Mouse (Mus musculus) hindbrain, embryonic 14.5 days (tissue): ENCODE results near the gene Adgrf5. TPM values are rescaled to one million over a fixed set of nuclear protein-coding genes. Genes with fewer than 3 reads are reported as not detected.

Experiments
- ATAC-seq: fragments of 200-750 bp; cut with Nextera tagmentation; 2 replicates; pipeline ENCODE4 v1.8.0; 2017; ENCODE audit warnings: moderate number of reproducible peaks, mild to moderate bottlenecking, moderate TSS enrichment, moderate library complexity; ENCODE audit not compliant: low FRiP score
- DNase-seq: peaks from one replicate; pipeline ENCODE4 v3.0.0-alpha.2; 2015; ENCODE audit warnings: low spot score
- H3K27ac ChIP-seq: fragments of 300-500 bp; sonication (generic); 2 replicates; pipeline ENCODE4 v1.5.1; 2014; ENCODE audit warnings: mild to moderate bottlenecking, moderate library complexity
- H3K27me3 ChIP-seq: fragments of 300-500 bp; sonication (generic); 2 replicates; pipeline ENCODE4 v1.6.1; 2014; ENCODE audit warnings: mild to moderate bottlenecking, low read length, mixed read lengths; ENCODE audit not compliant: control insufficient read depth, insufficient read depth
- H3K36me3 ChIP-seq: fragments of 300-500 bp; sonication (generic); replicated peaks from 2 replicates; pipeline ENCODE4 v1.6.1; 2014; ENCODE audit not compliant: control insufficient read depth, insufficient read depth
- H3K4me1 ChIP-seq: fragments of 300-500 bp; sonication (generic); replicated peaks from 2 replicates; pipeline ENCODE4 v1.6.1; 2014; ENCODE audit warnings: antibody characterized with exemption, low read length, mixed read lengths; ENCODE audit not compliant: control insufficient read depth, insufficient read depth
- H3K4me2 ChIP-seq: fragments of 300-500 bp; sonication (generic); replicated peaks from 2 replicates; pipeline ENCODE4 v1.6.1; 2014; ENCODE audit warnings: mild to moderate bottlenecking, moderate library complexity
- H3K4me3 ChIP-seq: fragments of 300-500 bp; sonication (generic); replicated peaks from 2 replicates; pipeline ENCODE4 v1.5.1; 2014; ENCODE audit warnings: mild to moderate bottlenecking, low read length
- H3K9ac ChIP-seq: fragments of 300-500 bp; sonication (generic); 2 replicates; pipeline ENCODE4 v1.6.1; 2014
- H3K9me3 ChIP-seq: fragments of 300-500 bp; sonication (generic); 2 replicates; pipeline ENCODE4 v1.6.1; 2016; ENCODE audit warnings: low read length; ENCODE audit not compliant: control insufficient read depth
- WGBS: fragments of 180-500 bp; shearing (Covaris S2); extraction: QIAGEN DNeasy Blood & Tissue Kit; methylation state at CpG from one replicate; pipeline ENCODE4 v1.1.7; 2014; 5-methylcytosine and 5-hydroxymethylcytosine counted together
- polyA plus RNA-seq: library from polyadenylated mRNA; unstranded; fragments of >200 nt; fragmentation: Nextera tagmentation; extraction: Ambion mirVana; gene quantifications from 2 replicates; pipeline ENCODE4 v1.2.1, GENCODE M21; 2014

Gene Adgrf5
- polyA plus RNA-seq = 9.6 TPM in 2 replicates

DNA sequence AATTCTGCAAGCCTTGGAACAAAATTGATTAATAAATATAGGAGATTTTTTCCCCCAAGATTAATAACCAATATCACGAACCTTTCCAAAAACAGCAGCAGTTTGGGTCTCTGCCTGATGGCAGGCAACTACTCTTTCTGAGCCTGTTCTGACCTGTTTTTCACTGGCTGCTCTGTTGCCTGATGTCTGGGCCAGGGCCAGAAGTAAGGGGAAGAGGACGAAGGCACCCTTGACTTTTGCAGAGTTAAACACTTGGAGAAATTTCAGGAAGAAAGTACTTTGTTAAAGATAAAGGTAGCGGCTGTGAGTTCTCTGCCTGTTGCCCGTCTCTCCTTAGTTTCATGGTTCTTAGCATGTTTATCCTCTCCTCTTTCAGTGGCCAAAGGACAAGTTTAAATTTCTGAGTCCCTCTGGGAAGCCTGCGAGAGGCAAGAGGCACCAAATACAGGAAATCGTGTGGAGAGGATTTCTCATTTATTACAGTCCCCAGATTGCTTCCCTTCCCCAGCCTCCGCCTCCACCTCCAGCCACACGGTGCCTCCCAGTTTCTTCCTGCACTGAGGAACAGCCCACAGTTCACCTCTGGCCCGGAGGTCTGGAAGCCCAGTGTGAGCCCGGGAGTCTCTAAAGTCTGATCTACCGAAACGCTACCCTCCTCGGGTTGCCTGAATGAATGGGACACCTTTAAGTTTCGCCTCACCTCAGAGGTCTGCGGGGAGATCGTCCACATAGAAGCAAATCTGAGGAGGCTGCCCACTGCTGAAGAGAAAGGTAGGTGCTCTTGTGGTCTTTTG is at the start of gene Adgrf5:
Gene Adgrf5, plus strand, starts transcription at position 626 of the 794 bp plus-strand sequence.
- H3K27ac ChIP-seq = no peak within 1 kb of the TSS
- DNase-seq = no peak

GRCm38 (mm10) chr17:43325986-43326671 is 34.1 kb upstream of the Adgrf5 start:
- Histone ChIP-seq H3K9me3 (0 out of 2 replicates have a peak, but pooled peaks cover 3% of the 10 kb centered on the region), H3K9ac (0 out of 2 replicates have a peak overlapping the region, but pooled peaks have one; percentile 59), H3K4me2 (peak overlapping the region; percentile 58), H3K4me3 (no peak overlapping the region), H3K36me3 (no peaks in the 10 kb centered on the region), H3K27me3 (no peaks in the 10 kb centered on the region), H3K27ac (no peak overlapping the region), H3K4me1 (no peaks in the 10 kb centered on the region; the same call in 1 of the 2 replicates)
- no peak for ATAC-seq
- 42% methylated on average over 7 of the region's 7 CpGs for WGBS
- no peak for DNase-seq

More for the DNA sequence above, at the start of gene Adgrf5:
- Histone ChIP-seq H3K4me1 (no peaks in the 10 kb centered on the region), H3K4me3 (no peak within 1 kb of the TSS; the same call in 1 of the 2 replicates), H3K9me3 (no peaks in the 10 kb centered on the region), H3K36me3 (no peaks in the 10 kb centered on the region), H3K9ac (no peak within 1 kb of the TSS), H3K4me2 (peak within 1 kb of the TSS; percentile 6), H3K27me3 (no peaks in the 10 kb centered on the region)
- ATAC-seq = no peak
- WGBS = 66% methylated on average over 16 of the region's 16 CpGs

DNA sequence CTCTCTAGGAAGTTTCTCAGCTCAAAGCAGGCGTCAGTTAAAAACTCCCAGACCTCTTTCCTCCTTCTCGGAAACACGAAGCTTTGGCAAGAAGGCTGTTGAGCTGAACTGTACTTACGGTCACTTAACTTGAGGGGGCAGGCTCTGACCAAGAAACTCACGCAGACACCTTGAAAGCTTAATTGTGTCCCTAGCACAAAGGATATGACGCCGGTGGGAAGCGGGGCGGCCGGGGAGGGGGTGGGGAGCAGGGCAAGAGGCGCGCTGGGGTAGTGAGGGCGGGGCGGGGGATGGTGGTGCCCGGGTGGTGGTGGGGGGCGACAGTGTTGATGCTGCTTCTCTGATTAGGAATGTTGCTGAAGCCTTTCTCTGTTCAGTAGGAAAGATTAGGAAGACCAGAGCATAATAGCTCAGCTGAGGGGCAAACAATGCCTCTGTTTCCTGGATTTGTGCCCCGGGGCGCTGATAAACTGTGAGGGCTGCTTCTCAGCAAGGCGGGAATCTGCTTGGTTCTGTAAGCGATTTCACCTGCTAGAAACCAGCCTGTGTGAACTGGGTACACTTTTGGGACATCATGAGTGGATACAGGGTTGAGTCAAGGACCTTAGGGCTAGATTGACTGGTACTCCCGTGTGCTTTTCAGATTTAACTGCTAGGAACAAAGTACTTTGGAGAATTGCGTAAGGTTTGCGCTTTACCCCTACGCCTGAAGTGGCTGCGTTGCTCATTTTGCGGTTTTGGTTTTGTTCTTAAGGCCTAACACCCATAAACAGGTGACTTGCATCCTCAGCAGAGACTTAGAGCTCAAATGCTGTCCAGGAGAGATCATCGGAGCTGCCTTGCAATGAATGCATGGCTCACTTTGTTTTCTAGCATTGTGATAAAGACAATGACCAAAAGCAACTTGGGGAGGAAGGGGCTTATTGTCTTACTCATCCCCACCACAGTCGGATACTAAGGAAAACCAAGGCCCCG is 33.2 kb upstream of the Adgrf5 start:
- WGBS = 7% methylated on average over 29 of the region's 29 CpGs
- Histone ChIP-seq H3K9ac (peak overlapping the region; percentile 59), H3K36me3 (no peaks in the 10 kb centered on the region), H3K4me1 (no peaks in the 10 kb centered on the region; the same call in 1 of the 2 replicates), H3K27me3 (no peaks in the 10 kb centered on the region), H3K4me2 (peak overlapping the region; percentile 58), H3K27ac (peak overlapping the region; percentile 72), H3K9me3 (0 out of 2 replicates have a peak, but pooled peaks cover 3% of the 10 kb centered on the region), H3K4me3 (peak overlapping the region; percentile 27)
- DNase-seq = peak; percentile 80
- peak; percentile 91 for ATAC-seq

DNA sequence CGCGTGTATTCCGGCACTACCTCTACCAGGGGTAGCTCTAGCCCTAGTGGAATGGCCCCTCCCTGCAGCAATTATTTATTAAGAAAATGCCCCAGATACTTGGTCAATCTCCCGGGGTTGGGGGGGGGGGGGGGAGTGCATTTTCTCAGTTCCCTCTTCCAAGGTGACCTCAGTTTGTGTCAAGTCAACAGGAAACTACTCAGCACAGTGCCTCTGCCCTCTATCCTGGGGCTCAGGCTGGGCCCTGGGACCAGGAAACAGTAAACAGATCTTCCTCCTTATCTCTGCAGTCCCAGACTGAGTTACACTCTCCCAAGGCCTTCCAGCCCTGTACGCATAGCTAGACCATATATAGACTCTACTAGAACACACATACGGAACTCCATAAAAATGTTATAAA is 32.4 kb upstream of the Adgrf5 start:
- H3K27ac ChIP-seq = no peak overlapping the region
- H3K27me3 ChIP-seq = no peaks in the 10 kb centered on the region
- H3K36me3 ChIP-seq = no peaks in the 10 kb centered on the region
- ATAC-seq (no peak), DNase-seq (no peak)
- no peak overlapping the region for H3K4me3 ChIP-seq
- H3K4me2 ChIP-seq = no peak overlapping the region
- 0 out of 2 replicates have a peak overlapping the region, but pooled peaks have one; percentile 59 for H3K9ac ChIP-seq
- no peaks in the 10 kb centered on the region; the same call in 1 of the 2 replicates for H3K4me1 ChIP-seq
- 0 out of 2 replicates have a peak, but pooled peaks cover 3% of the 10 kb centered on the region for H3K9me3 ChIP-seq
- WGBS = 89% methylated on average over 3 of the region's 6 CpGs

DNA sequence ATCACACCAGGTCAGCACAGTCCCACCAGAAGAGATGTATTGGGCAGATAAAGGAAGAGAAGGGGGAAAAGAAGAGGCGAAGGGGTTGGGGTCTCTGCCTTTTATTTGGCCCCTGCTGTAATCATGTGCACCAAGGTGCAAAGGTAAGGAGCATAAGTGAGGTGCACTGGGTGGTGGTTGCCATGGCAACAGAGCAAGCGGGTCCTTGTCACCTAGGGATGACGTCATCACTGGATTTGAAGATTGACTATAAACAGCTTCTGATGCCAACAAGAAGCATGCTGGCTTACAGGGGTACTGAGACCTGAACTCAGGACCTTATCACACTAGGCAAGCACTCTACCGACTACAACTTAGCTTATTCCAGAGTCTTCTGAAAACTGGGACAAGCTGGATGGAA is 31.0 kb upstream of the Adgrf5 start:
- Histone ChIP-seq H3K9me3 (no peaks in the 10 kb centered on the region), H3K27ac (no peak overlapping the region), H3K4me1 (no peaks in the 10 kb centered on the region; the same call in 1 of the 2 replicates), H3K27me3 (no peaks in the 10 kb centered on the region), H3K4me2 (no peak overlapping the region), H3K4me3 (no peak overlapping the region), H3K9ac (no peak overlapping the region), H3K36me3 (no peaks in the 10 kb centered on the region)
- ATAC-seq (no peak), DNase-seq (no peak)
- 92% methylated on average over 4 of the region's 4 CpGs for WGBS

GRCm38 (mm10) chr17:43329761-43330183 is 30.5 kb upstream of the Adgrf5 start:
- Histone ChIP-seq H3K27me3 (no peaks in the 10 kb centered on the region), H3K27ac (no peak overlapping the region), H3K4me2 (no peak overlapping the region), H3K36me3 (no peaks in the 10 kb centered on the region), H3K9ac (no peak overlapping the region), H3K9me3 (no peaks in the 10 kb centered on the region), H3K4me1 (no peaks in the 10 kb centered on the region; the same call in 1 of the 2 replicates), H3K4me3 (no peak overlapping the region)
- 84% methylated on average over 7 of the region's 7 CpGs for WGBS
- no peak for DNase-seq
- no peak for ATAC-seq

DNA sequence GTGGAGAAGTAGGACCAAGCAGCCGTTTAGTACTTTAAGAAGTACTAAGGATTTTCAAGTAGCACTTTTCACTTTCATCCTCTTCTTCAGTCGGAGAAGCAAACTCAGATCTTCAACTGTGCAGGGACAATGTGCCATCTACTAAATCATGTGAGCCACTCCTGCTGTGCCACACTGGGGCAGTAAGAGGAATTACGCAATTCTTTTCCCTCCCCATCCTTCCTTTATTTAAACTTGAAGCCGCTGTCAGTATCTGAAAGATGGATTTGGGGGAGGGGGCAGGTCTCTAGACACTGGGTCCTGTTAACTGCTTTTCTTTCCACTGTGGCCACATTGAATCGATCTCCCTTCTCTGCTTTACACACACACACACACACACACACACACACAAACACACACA is 27.6 kb upstream of the Adgrf5 start:
- WGBS = 37% methylated on average over 5 of the region's 5 CpGs
- no peaks in the 10 kb centered on the region for H3K36me3 ChIP-seq

DNA sequence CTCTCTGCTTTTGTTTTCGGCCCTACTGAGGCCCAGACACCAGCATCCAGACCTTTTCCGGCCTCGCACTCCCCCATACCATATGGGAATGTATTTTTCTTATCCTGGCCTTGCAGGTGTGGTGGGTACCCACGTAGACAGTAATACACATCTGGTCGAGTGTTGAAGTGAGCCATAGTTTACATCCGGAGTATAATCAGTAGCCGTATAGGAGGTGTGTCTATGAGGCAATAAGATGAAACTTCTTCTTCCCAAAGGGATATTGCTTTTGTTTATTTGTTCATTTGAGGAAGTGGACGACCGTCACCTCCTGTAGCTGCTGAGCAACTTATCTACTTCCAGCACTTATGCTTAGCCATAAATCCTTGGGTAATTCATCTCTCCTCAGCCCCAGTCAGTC is 26.2 kb upstream of the Adgrf5 start:
- no peaks in the 10 kb centered on the region for H3K27me3 ChIP-seq
- 81% methylated on average over 9 of the region's 9 CpGs for WGBS
- no peak overlapping the region for H3K4me3 ChIP-seq
- H3K4me1 ChIP-seq = no peaks in the 10 kb centered on the region
- no peaks in the 10 kb centered on the region for H3K9me3 ChIP-seq
- DNase-seq = no peak
- no peak overlapping the region for H3K9ac ChIP-seq
- H3K4me2 ChIP-seq = no peak overlapping the region
- H3K27ac ChIP-seq = no peak overlapping the region
- ATAC-seq = no peak
- H3K36me3 ChIP-seq = no peaks in the 10 kb centered on the region

More for the DNA sequence above, 27.6 kb upstream of the Adgrf5 start:
- Histone ChIP-seq H3K9ac (no peak overlapping the region), H3K9me3 (no peaks in the 10 kb centered on the region), H3K27me3 (no peaks in the 10 kb centered on the region), H3K4me1 (no peaks in the 10 kb centered on the region), H3K4me3 (no peak overlapping the region), H3K27ac (no peak overlapping the region), H3K4me2 (no peak overlapping the region)
- DNase-seq = no peak
- ATAC-seq = no peak
